Mouse (Mus musculus): ENCODE measurements around the gene Qser1.

- no peak for TF ChIP-seq TAL1 (IDR thresholded peaks at IDR 0.05; ENCODE audit: low read length)
- TF ChIP-seq GATA1 (IDR thresholded peaks at IDR 0.05; ENCODE audit: low read length): no peak
These were observed 30.3 kb upstream of the Qser1 start for GRCm38 (mm10) chr2:104846638-104847414.

Measured in erythroblast, embryonic 14.5 days (primary cell).